ENCODE assay signal across 9 mouse cellular contexts in the genomic region with DNA sequence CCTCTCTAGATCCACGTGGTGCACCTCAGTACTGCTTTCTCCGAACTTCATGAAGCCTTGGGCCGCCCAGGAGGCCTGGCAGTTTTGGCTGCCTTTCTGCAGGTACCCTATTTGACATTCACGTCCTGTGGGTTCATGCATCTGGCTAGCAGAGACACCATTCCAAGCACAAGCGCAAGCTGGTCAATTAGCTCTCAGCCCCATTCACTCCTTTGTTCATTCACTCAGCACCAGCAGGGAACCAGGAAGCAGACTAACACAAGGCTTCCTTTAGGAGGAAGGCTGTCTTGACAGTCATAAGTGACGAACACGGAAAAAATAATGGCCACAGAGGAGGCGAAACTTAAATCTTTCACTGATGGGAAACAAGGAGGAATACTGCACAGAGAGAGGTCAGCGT. TPM values are rescaled to one million over a fixed set of nuclear protein-coding genes. Genes with fewer than 3 reads are reported as not detected.
DNase-seq lines count a peak whose midpoint lies in the region; ATAC-seq and TF ChIP-seq lines count a peak whose summit lies in the region.
"Had no signal": no experiment of that assay in that cellular context is flagged by ENCODE, and none has a peak within 500 bp of the region (broad histone marks: within the 10 kb centered on the region; RNA-seq: fewer than 3 reads in every experiment).

No protein-coding gene starts in this region.

- peaks cover 42% of the 10 kb centered on the region for H3K4me1 ChIP-seq in heart, embryonic 10.5 days
- H3K4me1 ChIP-seq in E14TG2a.4 (replicated peaks; ENCODE audit: low read depth, low read length) = peaks cover 67% of the 10 kb centered on the region
- H3K4me1 ChIP-seq in forebrain, embryonic 15.5 days = peaks cover 23% of the 10 kb centered on the region
- peaks cover 10% of the 10 kb centered on the region for H3K4me1 ChIP-seq in liver, embryonic 16.5 days (ENCODE audit: control insufficient read depth, low read depth, low read length)

- intact Hi-C loops in heart, postnatal 14 days (cut with DNase I) = no loop called here

- peaks cover 15% of the 10 kb centered on the region for H3K27me3 ChIP-seq in heart, embryonic 10.5 days (ENCODE audit: insufficient read depth, poor library complexity, severe bottlenecking)
- H3K27me3 ChIP-seq in E14TG2a.4 (ENCODE audit: insufficient read depth, low read length) = peaks cover 51% of the 10 kb centered on the region
- H3K27me3 ChIP-seq in forebrain, embryonic 15.5 days = peaks cover 18% of the 10 kb centered on the region; the same call in 1 of the 2 replicates
- H3K27me3 ChIP-seq in liver, embryonic 16.5 days (ENCODE audit: control insufficient read depth, insufficient read depth, low read depth, low read length) = peaks cover 3% of the 10 kb centered on the region; the same call in 1 of the 2 replicates

- H3K4me2 ChIP-seq in forebrain, embryonic 15.5 days (replicated peaks) = peak overlapping the region; percentile 47; the same call in 1 of the 2 replicates
- peak overlapping the region; percentile 72 for H3K4me2 ChIP-seq in liver, embryonic 16.5 days (ENCODE audit: low read depth, low read length)

- ATAC-seq in forebrain, embryonic 15.5 days (replicated peaks) = no peak
- ATAC-seq in liver, embryonic 16.5 days (ENCODE audit: low read depth) = no peak

- H3K9ac ChIP-seq in forebrain, embryonic 15.5 days (replicated peaks) = no peak overlapping the region
- H3K9ac ChIP-seq in liver, embryonic 16.5 days (ENCODE audit: low read depth, low read length) = peak overlapping the region; percentile 52

- WGBS in heart, embryonic 10.5 days = 37% methylated on average over 9 of the region's 9 CpGs
- 14% methylated on average over 9 of the region's 9 CpGs for WGBS in forebrain, embryonic 15.5 days
- 19% methylated on average over 9 of the region's 9 CpGs for WGBS in liver, embryonic 16.5 days (ENCODE audit: insufficient replicate concordance)

- no peaks in the 10 kb centered on the region for H3K36me3 ChIP-seq in heart, embryonic 10.5 days
- H3K36me3 ChIP-seq in E14TG2a.4 (ENCODE audit: insufficient read depth, low read length) = peaks cover 4% of the 10 kb centered on the region
- no peaks in the 10 kb centered on the region for H3K36me3 ChIP-seq in forebrain, embryonic 15.5 days
- no peaks in the 10 kb centered on the region for H3K36me3 ChIP-seq in liver, embryonic 16.5 days (ENCODE audit: control insufficient read depth, insufficient read depth)

- no peak for TF ChIP-seq CTCF in E14TG2a.4 (conservative IDR thresholded peaks at IDR 0.05; ENCODE audit: low read length)

- H3K4me3 ChIP-seq in heart, embryonic 10.5 days = peak overlapping the region; percentile 60
- H3K4me3 ChIP-seq in E14TG2a.4 (replicated peaks; ENCODE audit: low read length) = peak overlapping the region; percentile 72
- peak overlapping the region; percentile 33; the same call in 1 of the 2 replicates for H3K4me3 ChIP-seq in forebrain, embryonic 15.5 days
- H3K4me3 ChIP-seq in liver, embryonic 16.5 days (ENCODE audit: low read depth, low read length) = peak overlapping the region; percentile 59

- DNase-seq in heart, embryonic 10.5 days (ENCODE audit: low spot score) = no peak
- no peak for DNase-seq in heart, postnatal 14 days
- DNase-seq in layer of hippocampus, adult 18-20 months (ENCODE audit: low spot score in 2 of 2) = no peak
- DNase-seq in right cerebral cortex, adult 18-20 months = no peak
- no peak for DNase-seq in right cerebral cortex, postnatal 4 days

- H3K27ac ChIP-seq in heart, embryonic 10.5 days = peak overlapping the region; percentile 81
- H3K27ac ChIP-seq in forebrain, embryonic 15.5 days (replicated peaks) = no peak overlapping the region
- no peak overlapping the region for H3K27ac ChIP-seq in liver, embryonic 16.5 days (ENCODE audit: low read length)

- H3K9me3 ChIP-seq in heart, embryonic 10.5 days = no peaks in the 10 kb centered on the region
- H3K9me3 ChIP-seq in E14TG2a.4 (ENCODE audit: low read length) = no peaks in the 10 kb centered on the region
- H3K9me3 ChIP-seq in forebrain, embryonic 15.5 days = no peaks in the 10 kb centered on the region
- no peaks in the 10 kb centered on the region for H3K9me3 ChIP-seq in liver, embryonic 16.5 days (replicated peaks; ENCODE audit: control insufficient read depth, low read length)

RNA-seq across cellular contexts. Expression of gene Car9, which starts 2.3 kb away (rescaled TPM):
- 1.4 and 1.7 TPM in 2 replicates for polyA plus RNA-seq in heart, embryonic 10.5 days (2016; fragmentation: Nextera tagmentation; extraction: Ambion mirVana)
- under 1 TPM; 0.17 TPM for total RNA-seq in heart, postnatal 14 days (2021)
- 0.19 and 0.41 TPM in 2 replicates for polyA plus RNA-seq in forebrain, embryonic 15.5 days (2015; fragmentation: Nextera tagmentation; extraction: Ambion mirVana)
- 1.3 and 1.7 TPM in 2 replicates for polyA plus RNA-seq in liver, embryonic 16.5 days (2015; fragmentation: Nextera tagmentation; extraction: Ambion mirVana)
- total RNA-seq in layer of hippocampus, adult 18-20 months (2021) = not detected

RNA-seq across cellular contexts. Expression of gene Arhgef39, which starts 9.6 kb away (rescaled TPM):
- 39.9 and 40.1 TPM in 2 replicates for polyA plus RNA-seq in heart, embryonic 10.5 days (2016; fragmentation: Nextera tagmentation; extraction: Ambion mirVana)
- total RNA-seq in heart, postnatal 14 days (2021) = 1 to 10 TPM; 1.6 to 2.8 TPM
- 17.5 and 25.3 TPM in 2 replicates for polyA plus RNA-seq in forebrain, embryonic 15.5 days (2015; fragmentation: Nextera tagmentation; extraction: Ambion mirVana)
- 32.7 and 34.6 TPM in 2 replicates for polyA plus RNA-seq in liver, embryonic 16.5 days (2015; fragmentation: Nextera tagmentation; extraction: Ambion mirVana)
- not detected for total RNA-seq in layer of hippocampus, adult 18-20 months (2021)

RNA-seq across cellular contexts. Expression of gene Tpm2, which starts 14.5 kb away (rescaled TPM):
- 135 and 142 TPM in 2 replicates for polyA plus RNA-seq in heart, embryonic 10.5 days (2016; fragmentation: Nextera tagmentation; extraction: Ambion mirVana)
- 10 to 100 TPM; 34.2 to 38.5 TPM for total RNA-seq in heart, postnatal 14 days (2021)
- 9.7 and 9.8 TPM in 2 replicates for polyA plus RNA-seq in forebrain, embryonic 15.5 days (2015; fragmentation: Nextera tagmentation; extraction: Ambion mirVana)
- 30.0 and 48.9 TPM in 2 replicates for polyA plus RNA-seq in liver, embryonic 16.5 days (2015; fragmentation: Nextera tagmentation; extraction: Ambion mirVana)
- 1 to 10 TPM; 4.2 to 4.8 TPM for total RNA-seq in layer of hippocampus, adult 18-20 months (2021)

RNA-seq across cellular contexts. Expression of gene Ccdc107, which starts 16.4 kb away (rescaled TPM):
- polyA plus RNA-seq in heart, embryonic 10.5 days (2016; fragmentation: Nextera tagmentation; extraction: Ambion mirVana) = 67.2 and 71.7 TPM in 2 replicates
- 10 to 100 TPM; 25.9 to 27.1 TPM for total RNA-seq in heart, postnatal 14 days (2021)
- 61.0 and 61.8 TPM in 2 replicates for polyA plus RNA-seq in forebrain, embryonic 15.5 days (2015; fragmentation: Nextera tagmentation; extraction: Ambion mirVana)
- polyA plus RNA-seq in liver, embryonic 16.5 days (2015; fragmentation: Nextera tagmentation; extraction: Ambion mirVana) = 35.2 and 37.0 TPM in 2 replicates
- 10 to 100 TPM; 27.7 to 29.3 TPM for total RNA-seq in layer of hippocampus, adult 18-20 months (2021)

RNA-seq across cellular contexts. Expression of gene Sit1, which starts 25.6 kb away (rescaled TPM):
- not detected in 2 replicates for polyA plus RNA-seq in heart, embryonic 10.5 days (2016; fragmentation: Nextera tagmentation; extraction: Ambion mirVana)
- 1 to 10 TPM in 1 of 2 experiments, not detected in 1; 1.4 TPM for total RNA-seq in heart, postnatal 14 days (2021)
- polyA plus RNA-seq in forebrain, embryonic 15.5 days (2015; fragmentation: Nextera tagmentation; extraction: Ambion mirVana) = not detected in 2 replicates
- 0.21 and 0.27 TPM in 2 replicates for polyA plus RNA-seq in liver, embryonic 16.5 days (2015; fragmentation: Nextera tagmentation; extraction: Ambion mirVana)
- not detected for total RNA-seq in layer of hippocampus, adult 18-20 months (2021)
- polyA plus RNA-seq: C2C12 had no signal
